Mouse (Mus musculus) thymus, adult 2 months (tissue): Measurements from ENCODE around the gene Rras. TPM values are rescaled to one million over a fixed set of nuclear protein-coding genes. Genes with fewer than 3 reads are reported as not detected.
A peak's percentile ranks its signal among the peaks of the same experiment; 100 is the strongest.

Experiments
- DNase-seq: peaks from one replicate; pipeline ENCODE4 v3.0.0; 2021
- H3K27ac ChIP-seq: fragments of 200-500 bp; 2 replicates; pipeline ENCODE4 v1.5.1; 2012; ENCODE audit warnings: low read length, control low read depth; ENCODE audit not compliant: control insufficient read depth, insufficient read depth
- H3K27me3 ChIP-seq: fragments of 200-500 bp; 2 replicates; pipeline ENCODE4 v1.6.1; 2012; ENCODE audit warnings: mild to moderate bottlenecking, low read length, moderate library complexity, mixed read lengths; ENCODE audit not compliant: control insufficient read depth, insufficient read depth
- H3K36me3 ChIP-seq: fragments of 200-500 bp; 2 replicates; pipeline ENCODE4 v1.6.1; 2012; ENCODE audit warnings: mild to moderate bottlenecking, low read length, moderate library complexity; ENCODE audit not compliant: control insufficient read depth, insufficient read depth
- H3K4me1 ChIP-seq: fragments of 200-500 bp; replicated peaks from 2 replicates; pipeline ENCODE4 v1.6.1; 2012; ENCODE audit warnings: low read length; ENCODE audit not compliant: control insufficient read depth, insufficient read depth
- H3K4me3 ChIP-seq: fragments of 200-500 bp; 2 replicates; pipeline ENCODE4 v1.5.1; 2012; ENCODE audit warnings: mild to moderate bottlenecking, low read length, control low read depth, moderate library complexity; ENCODE audit not compliant: control insufficient read depth, insufficient read depth
- CTCF ChIP-seq: fragments of 200-500 bp; IDR thresholded peaks from 2 replicates; pipeline ENCODE4 v1.5.1; 2012; ENCODE audit warnings: mild to moderate bottlenecking, control low read depth, low read length, moderate library complexity, borderline replicate concordance; ENCODE audit not compliant: control insufficient read depth, poor library complexity, insufficient read depth; ENCODE audit errors: extremely low read depth
- POLR2A ChIP-seq: fragments of 200-500 bp; IDR thresholded peaks from 2 replicates; pipeline ENCODE4 v1.6.1; 2012; ENCODE audit warnings: mild to moderate bottlenecking, low read length, control low read depth, moderate library complexity; ENCODE audit not compliant: control insufficient read depth, poor library complexity, insufficient read depth; ENCODE audit errors: extremely low read depth
- WGBS: fragments of 180-500 bp; shearing (Covaris S2); methylation state at CpG from one replicate; pipeline ENCODE4 v1.1.7; 2018; 5-methylcytosine and 5-hydroxymethylcytosine counted together
- polyA plus RNA-seq: library from polyadenylated mRNA; depleted of rRNA; stranded (reverse); fragments of >200 nt; gene quantifications from 2 replicates; pipeline ENCODE4 v1.2.3, GENCODE M21; 2012

Rras gene
- polyA plus RNA-seq, 1 experiment, result 62.3 TPM

DNA sequence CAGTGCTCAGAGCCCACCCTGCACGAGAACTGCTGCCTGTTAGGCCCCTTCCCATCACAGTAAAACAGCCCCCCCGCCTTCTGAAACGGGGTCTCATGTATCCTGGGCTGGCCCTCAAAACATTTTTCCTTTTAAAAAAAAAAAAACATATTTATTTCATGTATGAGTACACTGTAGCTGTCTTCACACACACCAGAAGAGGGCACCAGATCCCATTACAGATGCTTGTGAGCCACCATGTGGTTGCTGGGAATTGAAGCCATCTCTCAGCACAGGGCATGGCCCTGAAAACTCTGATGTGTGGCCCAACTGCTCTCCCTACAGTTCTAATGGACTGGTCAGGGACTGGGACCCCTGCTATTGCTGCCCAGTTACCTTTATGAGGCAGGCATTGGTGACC, 39.5 kb upstream of the Rras start:
- no peak for DNase-seq
- TF ChIP-seq CTCF, result no peak
- no peak for TF ChIP-seq POLR2A
- no peaks in the 10 kb centered on the region for H3K4me1 ChIP-seq
- no peak overlapping the region for H3K4me3 ChIP-seq
- H3K36me3 ChIP-seq, result peaks cover 38% of the 10 kb centered on the region
- no peak overlapping the region for H3K27ac ChIP-seq
- WGBS, result 96% methylated on average over 3 of the region's 3 CpGs
- H3K27me3 ChIP-seq, result no peaks in the 10 kb centered on the region; the same call in 1 of the 2 replicates

DNA sequence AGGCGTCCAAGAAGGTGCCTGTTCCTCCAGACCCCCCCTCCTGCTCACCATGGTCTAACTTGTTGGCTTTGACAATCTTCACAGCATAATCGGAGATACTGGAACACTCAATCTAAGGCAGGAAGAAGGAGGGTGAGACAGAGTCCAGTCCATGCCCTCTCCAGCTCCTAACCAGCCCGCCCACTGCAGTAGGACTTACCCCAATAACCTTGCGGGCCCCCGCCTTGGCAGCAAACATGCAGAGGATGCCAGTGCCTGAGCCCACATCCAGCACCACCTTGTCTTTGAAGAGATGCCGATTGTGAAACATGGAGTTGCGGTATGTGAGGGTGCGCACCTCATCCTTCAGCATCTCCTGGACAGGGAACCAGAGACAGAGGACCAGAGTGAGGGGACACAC, 36.2 kb upstream of the Rras start:
- H3K4me3 ChIP-seq, result no peak overlapping the region
- peaks cover 5% of the 10 kb centered on the region for H3K4me1 ChIP-seq
- H3K27ac ChIP-seq, result no peak overlapping the region
- WGBS, result 96% methylated on average over 8 of the region's 8 CpGs
- H3K27me3 ChIP-seq, result no peaks in the 10 kb centered on the region
- TF ChIP-seq CTCF (no peak), POLR2A (no peak)
- no peak for DNase-seq
- peaks cover 38% of the 10 kb centered on the region for H3K36me3 ChIP-seq

DNA sequence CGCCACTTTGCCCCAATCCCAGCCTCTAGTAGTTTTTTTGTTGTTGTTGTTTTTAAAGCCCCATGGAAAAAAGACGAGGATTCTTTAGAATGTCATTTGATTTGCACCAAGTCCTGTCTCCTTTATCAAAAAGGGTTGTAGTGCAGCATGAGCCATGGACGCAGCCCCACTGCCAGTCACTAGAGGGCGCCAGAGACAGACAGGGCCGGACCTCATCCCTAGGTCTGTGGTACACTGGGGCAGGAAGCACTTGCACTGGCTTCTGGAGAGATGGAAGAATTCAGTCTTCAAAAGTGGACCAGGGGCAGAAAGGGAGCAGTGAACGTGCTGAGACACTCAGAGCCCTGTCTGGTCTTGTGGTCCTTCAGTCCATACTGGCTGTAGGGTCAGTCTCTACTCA, 34.7 kb upstream of the Rras start:
- peak; percentile 89 for DNase-seq
- Histone ChIP-seq H3K27ac (no peak overlapping the region), H3K36me3 (peaks cover 28% of the 10 kb centered on the region), H3K4me1 (peaks cover 14% of the 10 kb centered on the region), H3K4me3 (no peak overlapping the region), H3K27me3 (no peaks in the 10 kb centered on the region)
- WGBS, result 29% methylated on average over 6 of the region's 6 CpGs
- TF ChIP-seq CTCF (peak; percentile 95), POLR2A (no peak)

DNA sequence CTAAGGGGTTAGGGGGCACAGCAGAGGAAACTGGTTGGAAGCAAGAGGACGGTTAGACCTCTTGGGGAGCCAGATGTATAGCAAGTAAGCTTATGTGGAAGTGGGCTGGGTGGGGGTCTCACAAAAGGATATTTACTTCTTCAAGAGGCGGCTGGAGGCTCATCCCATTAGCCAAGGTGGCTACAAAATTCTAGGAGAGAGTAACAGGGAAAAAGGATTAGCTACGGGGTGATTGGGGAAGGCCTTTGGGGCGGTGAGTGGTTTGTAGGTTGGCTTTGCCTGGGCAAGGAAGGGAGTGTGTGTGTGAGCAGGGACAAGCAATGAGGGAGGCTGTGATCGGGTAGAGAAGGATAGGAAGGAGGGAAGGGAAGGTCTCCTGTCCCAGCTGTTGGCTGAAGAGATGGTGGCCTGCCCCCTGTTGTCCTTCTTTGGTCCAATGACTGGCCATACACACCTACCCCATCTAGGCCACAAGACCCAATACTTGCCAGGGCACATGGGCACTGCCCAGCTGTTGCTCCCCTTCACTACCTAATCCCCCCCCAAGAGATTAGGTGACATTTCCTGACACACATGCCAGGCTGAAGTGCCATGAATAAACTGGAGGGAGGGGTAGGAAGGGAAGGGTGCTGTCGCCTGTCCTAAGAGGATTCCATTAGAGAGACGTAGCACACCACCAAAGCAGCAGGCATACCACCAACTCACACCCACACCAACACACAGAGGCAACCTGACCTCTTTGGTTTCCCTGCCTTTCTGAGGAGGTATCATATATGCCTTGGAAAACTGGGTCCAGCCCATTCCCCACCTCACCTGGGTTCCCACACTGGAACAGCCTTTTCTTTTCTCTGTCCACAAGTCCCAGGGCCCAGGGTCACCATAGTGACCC, 33.6 kb upstream of the Rras start:
- Histone ChIP-seq H3K4me1 (peaks cover 17% of the 10 kb centered on the region), H3K4me3 (no peak overlapping the region), H3K27me3 (no peaks in the 10 kb centered on the region), H3K27ac (no peak overlapping the region), H3K36me3 (peaks cover 18% of the 10 kb centered on the region)
- WGBS, result 93% methylated on average over 7 of the region's 7 CpGs
- DNase-seq, result no peak
- TF ChIP-seq CTCF (no peak), POLR2A (no peak)

DNA sequence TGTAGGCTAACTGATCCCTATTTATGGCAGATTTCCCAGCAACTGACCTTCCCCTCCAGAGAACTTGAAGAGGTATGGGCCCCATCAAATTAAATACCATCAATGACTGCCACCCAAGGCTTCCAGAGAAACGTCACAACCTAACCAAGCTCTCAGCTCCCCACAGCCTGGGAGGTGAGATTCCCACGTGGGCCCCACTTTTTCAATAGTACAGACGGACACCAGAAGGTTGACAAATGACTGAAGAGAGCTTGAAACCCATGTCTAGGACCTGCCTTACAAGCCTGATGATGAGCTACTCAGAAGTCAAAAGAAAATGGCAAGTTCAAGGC, 33.0 kb upstream of the Rras start:
- TF ChIP-seq POLR2A, result no peak
- no peak for TF ChIP-seq CTCF
- peaks cover 17% of the 10 kb centered on the region for H3K4me1 ChIP-seq
- WGBS, result 63% methylated on average over 3 of the region's 3 CpGs
- H3K36me3 ChIP-seq, result peaks cover 18% of the 10 kb centered on the region
- H3K27ac ChIP-seq, result no peak overlapping the region
- no peaks in the 10 kb centered on the region for H3K27me3 ChIP-seq
- no peak for DNase-seq
- no peak overlapping the region for H3K4me3 ChIP-seq

DNA sequence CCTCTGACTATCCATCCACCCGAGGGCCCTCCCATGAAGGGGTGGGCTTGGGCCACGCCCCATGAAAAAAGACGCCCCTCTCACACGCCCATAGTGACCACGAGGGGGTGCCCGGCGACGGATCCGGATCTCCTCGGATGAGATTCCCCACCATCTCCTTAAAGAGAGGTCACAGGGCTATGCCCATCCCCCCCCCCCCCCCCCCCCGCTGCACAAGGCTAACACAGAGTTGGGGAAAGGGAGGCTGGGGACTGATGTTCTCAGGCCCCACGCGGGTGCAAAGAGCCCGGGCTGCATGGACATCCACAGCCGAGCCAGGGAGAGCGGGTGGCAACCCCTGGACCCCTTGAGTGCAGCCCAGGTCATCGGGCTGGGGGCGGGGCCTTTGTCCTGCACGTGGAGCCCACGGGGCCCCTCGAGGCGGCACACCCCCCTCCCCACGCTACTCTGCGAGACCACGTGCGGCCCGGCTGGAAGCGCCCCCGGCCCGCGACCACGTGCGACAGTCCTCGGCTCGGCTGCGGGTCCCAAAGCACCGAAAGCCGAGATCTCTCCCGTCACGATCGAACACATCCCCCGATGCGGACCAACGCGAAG, 32.1 kb upstream of the Rras start:
- under 1% methylated on average over 45 of the region's 45 CpGs for WGBS
- no peaks in the 10 kb centered on the region for H3K27me3 ChIP-seq
- DNase-seq, result peak; percentile 56
- peak overlapping the region; percentile 9; the same call in 1 of the 2 replicates for H3K27ac ChIP-seq
- H3K4me1 ChIP-seq, result peaks cover 17% of the 10 kb centered on the region
- H3K36me3 ChIP-seq, result peaks cover 14% of the 10 kb centered on the region
- no peak for TF ChIP-seq CTCF
- peak overlapping the region; percentile 98 for H3K4me3 ChIP-seq
